Mouse (Mus musculus) forebrain, embryonic 15.5 days (tissue): ENCODE results near the gene Manea. TPM values are rescaled to one million over a fixed set of nuclear protein-coding genes. Genes with fewer than 3 reads are reported as not detected.
A peak's percentile ranks its signal among the peaks of the same experiment; 100 is the strongest.
"Not testable (repeated sequence)": the region's sequence is repeated elsewhere in the genome, so short reads cannot be mapped to it uniquely, and the experiment has no call there.

Experiments used
- ATAC-seq: fragments of 200-750 bp; cut with Nextera tagmentation; replicated peaks from 2 replicates; pipeline ENCODE4 v1.8.0; 2017; ENCODE audit warnings: mild to moderate bottlenecking, moderate TSS enrichment, moderate library complexity
- H3K27ac ChIP-seq: fragments of 300-500 bp; sonication (generic); replicated peaks from 2 replicates; pipeline ENCODE4 v1.5.1; 2015; ENCODE audit warnings: mild to moderate bottlenecking, inconsistent platforms
- H3K27me3 ChIP-seq: fragments of 300-500 bp; sonication (generic); 2 replicates; pipeline ENCODE4 v1.6.1; 2015; ENCODE audit warnings: inconsistent platforms
- H3K36me3 ChIP-seq: fragments of 300-500 bp; sonication (generic); 2 replicates; pipeline ENCODE4 v1.6.1; 2015; ENCODE audit warnings: mild to moderate bottlenecking, inconsistent platforms
- H3K4me1 ChIP-seq: fragments of 300-500 bp; sonication (generic); 2 replicates; pipeline ENCODE4 v1.6.1; 2015; ENCODE audit warnings: inconsistent platforms
- H3K4me2 ChIP-seq: fragments of 300-500 bp; sonication (generic); replicated peaks from 2 replicates; pipeline ENCODE4 v1.6.1; 2015; ENCODE audit warnings: mild to moderate bottlenecking, inconsistent platforms
- H3K4me3 ChIP-seq: fragments of 300-500 bp; sonication (generic); 2 replicates; pipeline ENCODE4 v1.5.1; 2015; ENCODE audit warnings: mild to moderate bottlenecking, inconsistent platforms
- H3K9ac ChIP-seq: fragments of 300-500 bp; sonication (generic); replicated peaks from 2 replicates; pipeline ENCODE4 v1.6.1; 2015; ENCODE audit warnings: mild to moderate bottlenecking, inconsistent platforms
- H3K9me3 ChIP-seq: fragments of 300-500 bp; sonication (generic); 2 replicates; pipeline ENCODE4 v1.6.1; 2016; ENCODE audit warnings: inconsistent platforms
- WGBS: fragments of 180-500 bp; shearing (Covaris S2); methylation state at CpG from one replicate; pipeline ENCODE4 v1.1.7; 2015; ENCODE audit warnings: mixed read lengths; 5-methylcytosine and 5-hydroxymethylcytosine counted together
- polyA plus RNA-seq: library from polyadenylated mRNA; unstranded; fragments of >200 nt; fragmentation: Nextera tagmentation; extraction: Ambion mirVana; gene quantifications from 2 replicates; pipeline ENCODE4 v1.2.1, GENCODE M21; 2015

The Manea gene
- polyA plus RNA-seq, result 13.2 and 14.1 TPM in 2 replicates

- under 1% methylated on average over 52 of the region's 52 CpGs for WGBS
- Histone ChIP-seq H3K4me1 (peaks cover 9% of the 10 kb centered on the region), H3K4me2 (peak within 1 kb of the TSS; percentile 57), H3K27me3 (no peaks in the 10 kb centered on the region), H3K9ac (peak within 1 kb of the TSS; percentile 89), H3K4me3 (peak within 1 kb of the TSS; percentile 94), H3K36me3 (no peaks in the 10 kb centered on the region), H3K27ac (peak within 1 kb of the TSS; percentile 73), H3K9me3 (no peaks in the 10 kb centered on the region)
- ATAC-seq, result peak; percentile 97
Observed at GRCm38 (mm10) chr4:26346443-26347106, at the start of gene Manea. TSS of gene Manea (minus strand) at chr4:26346891.

- H3K4me1 ChIP-seq, result 0 out of 2 replicates have a peak, but pooled peaks cover 2% of the 10 kb centered on the region
- H3K9me3 ChIP-seq, result no peaks in the 10 kb centered on the region
- no peak overlapping the region for H3K4me3 ChIP-seq
- no peak overlapping the region for H3K27ac ChIP-seq
- peak; percentile 88 for ATAC-seq
- no peaks in the 10 kb centered on the region for H3K27me3 ChIP-seq
- H3K4me2 ChIP-seq, result no peak overlapping the region
- H3K9ac ChIP-seq, result no peak overlapping the region
- 96% methylated on average over 2 of the region's 2 CpGs for WGBS
- H3K36me3 ChIP-seq, result no peaks in the 10 kb centered on the region
Observed at GRCm38 (mm10) chr4:26354616-26355015, 7.9 kb upstream of the Manea start.

- no peak overlapping the region for H3K4me3 ChIP-seq
- no peaks in the 10 kb centered on the region for H3K9me3 ChIP-seq
- H3K4me2 ChIP-seq, result no peak overlapping the region
- ATAC-seq, result no peak
- no peaks in the 10 kb centered on the region for H3K27me3 ChIP-seq
- H3K9ac ChIP-seq, result no peak overlapping the region
- no peak overlapping the region for H3K27ac ChIP-seq
- WGBS, result 23% methylated on average over 2 of the region's 2 CpGs
- no peaks in the 10 kb centered on the region for H3K36me3 ChIP-seq
- H3K4me1 ChIP-seq, result 0 out of 2 replicates have a peak, but pooled peaks cover 2% of the 10 kb centered on the region
Observed at GRCm38 (mm10) chr4:26353643-26354231, 7.0 kb upstream of the Manea start.

- Histone ChIP-seq H3K36me3 (no peaks in the 10 kb centered on the region), H3K27me3 (no peaks in the 10 kb centered on the region), H3K4me1 (peaks cover 9% of the 10 kb centered on the region), H3K9ac (no peak overlapping the region), H3K4me3 (no peak overlapping the region), H3K4me2 (no peak overlapping the region), H3K27ac (no peak overlapping the region), H3K9me3 (no peaks in the 10 kb centered on the region)
- peak; percentile 1; the same call in 1 of the 2 replicates for ATAC-seq
- 34% methylated on average over 2 of the region's 2 CpGs for WGBS
Observed at GRCm38 (mm10) chr4:26347239-26347638, 548 bp upstream of the Manea start.

GRCm38 (mm10) chr4:26345741-26346442, 799 bp downstream of the Manea start:
- 2% methylated on average over 16 of the region's 16 CpGs for WGBS
- no peaks in the 10 kb centered on the region for H3K36me3 ChIP-seq
- no peaks in the 10 kb centered on the region for H3K9me3 ChIP-seq
- H3K4me3 ChIP-seq, result peak overlapping the region; percentile 94
- no peaks in the 10 kb centered on the region for H3K27me3 ChIP-seq
- ATAC-seq, result peak; percentile 21
- H3K9ac ChIP-seq, result peak overlapping the region; percentile 89
- peak overlapping the region; percentile 57 for H3K4me2 ChIP-seq
- peak overlapping the region; percentile 73 for H3K27ac ChIP-seq
- H3K4me1 ChIP-seq, result peaks cover 9% of the 10 kb centered on the region

- H3K4me3 ChIP-seq, result no peak overlapping the region
- peak overlapping the region; percentile 57 for H3K4me2 ChIP-seq
- H3K4me1 ChIP-seq, result peaks cover 9% of the 10 kb centered on the region
- no peaks in the 10 kb centered on the region for H3K27me3 ChIP-seq
- H3K9ac ChIP-seq, result no peak overlapping the region
- H3K9me3 ChIP-seq, result no peaks in the 10 kb centered on the region
- ATAC-seq, result no peak
- no peak overlapping the region for H3K27ac ChIP-seq
- no peaks in the 10 kb centered on the region for H3K36me3 ChIP-seq
- 50% methylated on average over 3 of the region's 3 CpGs for WGBS
Observed at GRCm38 (mm10) chr4:26345080-26345479, 1.6 kb downstream of the Manea start.

- no peak overlapping the region for H3K4me3 ChIP-seq
- no peak overlapping the region for H3K27ac ChIP-seq
- H3K36me3 ChIP-seq, result no peaks in the 10 kb centered on the region
- H3K9me3 ChIP-seq, result no peaks in the 10 kb centered on the region
- peaks cover 9% of the 10 kb centered on the region for H3K4me1 ChIP-seq
- H3K4me2 ChIP-seq, result no peak overlapping the region
- H3K9ac ChIP-seq, result no peak overlapping the region
- no peak for ATAC-seq
- H3K27me3 ChIP-seq, result no peaks in the 10 kb centered on the region
Observed at GRCm38 (mm10) chr4:26342346-26342745, 4.3 kb downstream of the Manea start.

- H3K27ac ChIP-seq, result no peak overlapping the region
- H3K4me1 ChIP-seq, result no peaks in the 10 kb centered on the region
- H3K4me2 ChIP-seq, result no peak overlapping the region
- H3K9ac ChIP-seq, result no peak overlapping the region
- H3K27me3 ChIP-seq, result no peaks in the 10 kb centered on the region
- H3K36me3 ChIP-seq, result no peaks in the 10 kb centered on the region
- H3K4me3 ChIP-seq, result no peak overlapping the region
- H3K9me3 ChIP-seq, result no peaks in the 10 kb centered on the region
- WGBS, result 80% methylated on average over 5 of the region's 5 CpGs
- no peak for ATAC-seq
Observed at GRCm38 (mm10) chr4:26338604-26339003, 8.1 kb downstream of the Manea start.

GRCm38 (mm10) chr4:26336563-26336962, 10.1 kb downstream of the Manea start:
- Histone ChIP-seq H3K4me1 (no peaks in the 10 kb centered on the region), H3K27me3 (no peaks in the 10 kb centered on the region), H3K9ac (no peak overlapping the region), H3K9me3 (no peaks in the 10 kb centered on the region), H3K4me3 (no peak overlapping the region), H3K36me3 (no peaks in the 10 kb centered on the region), H3K4me2 (no peak overlapping the region), H3K27ac (no peak overlapping the region)
- WGBS, result 96% methylated on average over 5 of the region's 5 CpGs
- ATAC-seq, result no peak

GRCm38 (mm10) chr4:26304731-26305130, 42.0 kb downstream of the Manea start:
- not testable (repeated sequence) for H3K4me2 ChIP-seq, H3K27ac ChIP-seq, H3K36me3 ChIP-seq, H3K9ac ChIP-seq, H3K9me3 ChIP-seq, H3K4me1 ChIP-seq, H3K27me3 ChIP-seq, ATAC-seq, H3K4me3 ChIP-seq
- WGBS, result 97% methylated on average over 1 of the region's 1 CpGs

GRCm38 (mm10) chr4:26277112-26277716, 69.5 kb downstream of the Manea start:
- 59% methylated on average over 1 of the region's 1 CpGs for WGBS
- no peaks in the 10 kb centered on the region for H3K27me3 ChIP-seq
- H3K4me3 ChIP-seq, result no peak overlapping the region
- H3K4me2 ChIP-seq, result no peak overlapping the region
- H3K9ac ChIP-seq, result no peak overlapping the region
- H3K9me3 ChIP-seq, result no peaks in the 10 kb centered on the region
- no peak for ATAC-seq
- H3K4me1 ChIP-seq, result 0 out of 2 replicates have a peak, but pooled peaks cover 5% of the 10 kb centered on the region
- H3K27ac ChIP-seq, result no peak overlapping the region; the same call in 1 of the 2 replicates
- H3K36me3 ChIP-seq, result no peaks in the 10 kb centered on the region

GRCm38 (mm10) chr4:26276264-26276663, 70.4 kb downstream of the Manea start:
- 0 out of 2 replicates have a peak, but pooled peaks cover 5% of the 10 kb centered on the region for H3K4me1 ChIP-seq
- H3K9ac ChIP-seq, result no peak overlapping the region
- H3K36me3 ChIP-seq, result no peaks in the 10 kb centered on the region
- peak; percentile 82 for ATAC-seq
- no peak overlapping the region for H3K4me2 ChIP-seq
- no peaks in the 10 kb centered on the region for H3K9me3 ChIP-seq
- H3K4me3 ChIP-seq, result no peak overlapping the region
- H3K27ac ChIP-seq, result peak overlapping the region; percentile 55
- H3K27me3 ChIP-seq, result no peaks in the 10 kb centered on the region
